Mouse (Mus musculus): ENCODE data around the gene Lamp5.

DNA sequence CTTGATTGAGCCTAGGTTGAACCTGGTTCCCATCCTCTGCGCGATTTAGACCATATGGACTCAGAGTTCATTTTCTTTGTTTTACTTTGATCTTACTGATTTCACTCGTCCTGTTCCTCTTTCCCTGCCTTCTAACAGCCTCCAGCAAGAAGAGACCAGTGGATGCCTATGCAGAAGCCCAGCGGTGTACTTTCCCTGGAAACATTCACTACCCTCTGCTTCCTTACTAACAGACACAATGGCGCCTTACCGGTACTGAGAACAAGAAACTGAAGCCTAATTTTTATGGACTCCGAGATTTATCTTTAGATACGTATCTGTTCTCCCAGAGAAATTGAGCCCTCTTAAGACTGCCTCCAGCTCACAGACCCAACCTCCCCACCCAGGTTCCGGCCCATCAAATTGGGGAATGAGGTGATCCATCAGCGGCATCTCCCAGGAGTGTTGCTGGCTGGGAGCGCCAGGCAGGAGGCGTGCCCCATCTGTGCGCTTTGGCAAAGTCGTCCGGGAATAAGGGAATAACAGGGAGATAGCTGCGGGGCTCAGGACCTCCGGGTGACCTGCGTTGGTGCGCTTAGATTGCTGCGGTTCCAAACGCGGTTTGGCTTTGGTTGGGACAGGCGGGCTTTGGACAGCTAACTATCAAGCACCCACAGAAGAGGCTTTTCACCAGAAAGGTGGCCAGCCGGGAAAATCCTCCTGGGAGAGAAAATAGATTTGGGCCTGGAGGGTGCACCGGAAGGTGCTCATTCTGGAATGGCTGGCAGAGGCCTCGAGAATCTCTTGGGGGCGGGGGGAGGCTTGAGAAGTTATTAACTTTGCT lies 1.0 kb upstream of the Lamp5 start:
- TF ChIP-seq CTCF (IDR thresholded peaks at IDR 0.05; ENCODE audit: insufficient read depth, low read depth, low read length) (no peak), POLR2A (IDR thresholded peaks at IDR 0.05; ENCODE audit: insufficient read depth, low read depth, low read length) (no peak)

Data from olfactory bulb, adult 2 months (tissue).